Mouse (Mus musculus) olfactory bulb, adult 2 months (tissue): ENCODE data around the gene Gpbar1.

ENCODE experiments used
- CTCF ChIP-seq: fragments of 200-500 bp; IDR thresholded peaks from 2 replicates; pipeline ENCODE4 v1.5.1; 2012; ENCODE audit warnings: low read depth, mild to moderate bottlenecking, low read length, moderate library complexity; ENCODE audit not compliant: insufficient read depth
- POLR2A ChIP-seq: fragments of 200-500 bp; IDR thresholded peaks from 2 replicates; pipeline ENCODE4 v1.6.1; 2012; ENCODE audit warnings: mild to moderate bottlenecking, low read depth, low read length, moderate library complexity; ENCODE audit not compliant: insufficient read depth

- no peak for TF ChIP-seq CTCF
- TF ChIP-seq POLR2A, result no peak
Observed at GRCm38 (mm10) chr1:74292331-74293020, 14.1 kb downstream of the Gpbar1 start.
